Mouse (Mus musculus): ENCODE data around the gene Cx3cr1. TPM values are rescaled to one million over a fixed set of nuclear protein-coding genes. Genes with fewer than 3 reads are reported as not detected.
A peak's percentile ranks its signal among the peaks of the same experiment; 100 is the strongest.

Gene Cx3cr1
- polyA plus RNA-seq, 1 experiment from 2014 or later = 7.0 TPM

- no peak; the same call in 1 of the 2 replicates for ATAC-seq (replicated peaks; ENCODE audit: low FRiP score)
Observed at GRCm38 (mm10) chr9:119970221-119970620, 99.5 kb downstream of the Cx3cr1 start.

GRCm38 (mm10) chr9:119969811-119970210 is 99.9 kb downstream of the Cx3cr1 start:
- WGBS = 76% methylated on average over 7 of the region's 7 CpGs
- Histone ChIP-seq H3K4me1 (replicated peaks; ENCODE audit: control insufficient read depth, insufficient read depth, low read length) (no peaks in the 10 kb centered on the region), H3K36me3 (ENCODE audit: control insufficient read depth, insufficient read depth, low read length) (peaks cover 7% of the 10 kb centered on the region; the same call in 1 of the 2 replicates), H3K4me3 (ENCODE audit: low read depth, low read length) (no peak overlapping the region), H3K9me3 (ENCODE audit: control insufficient read depth, low read length) (no peaks in the 10 kb centered on the region), H3K27me3 (replicated peaks; ENCODE audit: control insufficient read depth, insufficient read depth, low read length) (no peaks in the 10 kb centered on the region), H3K4me2 (no peak overlapping the region), H3K27ac (ENCODE audit: low read depth, low read length) (no peak overlapping the region), H3K9ac (ENCODE audit: low read depth, low read length) (no peak overlapping the region)
- DNase-seq (ENCODE audit: low spot score) (no peak), ATAC-seq (replicated peaks; ENCODE audit: low FRiP score) (no peak)

More at GRCm38 (mm10) chr9:119970221-119970620, 99.5 kb downstream of the Cx3cr1 start:
- no peaks in the 10 kb centered on the region for H3K27me3 ChIP-seq (replicated peaks; ENCODE audit: control insufficient read depth, insufficient read depth, low read length)
- peaks cover 7% of the 10 kb centered on the region; the same call in 1 of the 2 replicates for H3K36me3 ChIP-seq (ENCODE audit: control insufficient read depth, insufficient read depth, low read length)
- no peak for DNase-seq (ENCODE audit: low spot score)
- no peak overlapping the region for H3K4me2 ChIP-seq
- H3K9me3 ChIP-seq (ENCODE audit: control insufficient read depth, low read length) = no peaks in the 10 kb centered on the region
- no peaks in the 10 kb centered on the region for H3K4me1 ChIP-seq (replicated peaks; ENCODE audit: control insufficient read depth, insufficient read depth, low read length)
- WGBS = 46% methylated on average over 6 of the region's 6 CpGs
- H3K9ac ChIP-seq (ENCODE audit: low read depth, low read length) = no peak overlapping the region
- no peak overlapping the region for H3K27ac ChIP-seq (ENCODE audit: low read depth, low read length)
- no peak overlapping the region for H3K4me3 ChIP-seq (ENCODE audit: low read depth, low read length)

GRCm38 (mm10) chr9:119966221-119966910 is 103.3 kb downstream of the Cx3cr1 start:
- ATAC-seq (replicated peaks; ENCODE audit: low FRiP score) = no peak
- no peak for DNase-seq (ENCODE audit: low spot score)
- WGBS = 83% methylated on average over 26 of the region's 26 CpGs
- no peaks in the 10 kb centered on the region for H3K36me3 ChIP-seq (ENCODE audit: control insufficient read depth, insufficient read depth, low read length)
- peaks cover 14% of the 10 kb centered on the region for H3K4me1 ChIP-seq (replicated peaks; ENCODE audit: control insufficient read depth, insufficient read depth, low read length)
- no peaks in the 10 kb centered on the region for H3K9me3 ChIP-seq (ENCODE audit: control insufficient read depth, low read length)
- H3K9ac ChIP-seq (ENCODE audit: low read depth, low read length) = no peak overlapping the region
- no peak overlapping the region for H3K4me2 ChIP-seq
- no peaks in the 10 kb centered on the region for H3K27me3 ChIP-seq (replicated peaks; ENCODE audit: control insufficient read depth, insufficient read depth, low read length)
- no peak overlapping the region for H3K4me3 ChIP-seq (ENCODE audit: low read depth, low read length)
- H3K27ac ChIP-seq (ENCODE audit: low read depth, low read length) = no peak overlapping the region

GRCm38 (mm10) chr9:119965186-119965585 is 104.5 kb downstream of the Cx3cr1 start:
- H3K27me3 ChIP-seq (replicated peaks; ENCODE audit: control insufficient read depth, insufficient read depth, low read length) = no peaks in the 10 kb centered on the region
- H3K36me3 ChIP-seq (ENCODE audit: control insufficient read depth, insufficient read depth, low read length) = no peaks in the 10 kb centered on the region
- DNase-seq (ENCODE audit: low spot score) (no peak), ATAC-seq (replicated peaks; ENCODE audit: low FRiP score) (no peak)
- no peaks in the 10 kb centered on the region for H3K9me3 ChIP-seq (ENCODE audit: control insufficient read depth, low read length)
- WGBS = 76% methylated on average over 3 of the region's 3 CpGs
- no peak overlapping the region for H3K4me3 ChIP-seq (ENCODE audit: low read depth, low read length)
- H3K27ac ChIP-seq (ENCODE audit: low read depth, low read length) = no peak overlapping the region
- no peak overlapping the region for H3K9ac ChIP-seq (ENCODE audit: low read depth, low read length)
- no peak overlapping the region for H3K4me2 ChIP-seq
- peaks cover 14% of the 10 kb centered on the region for H3K4me1 ChIP-seq (replicated peaks; ENCODE audit: control insufficient read depth, insufficient read depth, low read length)

GRCm38 (mm10) chr9:119964206-119964605 is 105.5 kb downstream of the Cx3cr1 start:
- peaks cover 14% of the 10 kb centered on the region for H3K4me1 ChIP-seq (replicated peaks; ENCODE audit: control insufficient read depth, insufficient read depth, low read length)
- ATAC-seq (replicated peaks; ENCODE audit: low FRiP score) (peak; percentile 47; the same call in 1 of the 2 replicates), DNase-seq (ENCODE audit: low spot score) (no peak)
- H3K9ac ChIP-seq (ENCODE audit: low read depth, low read length) = no peak overlapping the region
- no peaks in the 10 kb centered on the region for H3K36me3 ChIP-seq (ENCODE audit: control insufficient read depth, insufficient read depth, low read length)
- no peak overlapping the region for H3K4me3 ChIP-seq (ENCODE audit: low read depth, low read length)
- H3K4me2 ChIP-seq = no peak overlapping the region
- 61% methylated on average over 3 of the region's 3 CpGs for WGBS
- H3K27ac ChIP-seq (ENCODE audit: low read depth, low read length) = no peak overlapping the region; the same call in 1 of the 2 replicates
- H3K9me3 ChIP-seq (ENCODE audit: control insufficient read depth, low read length) = no peaks in the 10 kb centered on the region
- no peaks in the 10 kb centered on the region for H3K27me3 ChIP-seq (replicated peaks; ENCODE audit: control insufficient read depth, insufficient read depth, low read length)

- peaks cover 14% of the 10 kb centered on the region for H3K4me1 ChIP-seq (replicated peaks; ENCODE audit: control insufficient read depth, insufficient read depth, low read length)
- WGBS = 12% methylated on average over 21 of the region's 21 CpGs
- H3K4me2 ChIP-seq = peak overlapping the region; percentile 56
- peak overlapping the region; percentile 5; the same call in 1 of the 2 replicates for H3K4me3 ChIP-seq (ENCODE audit: low read depth, low read length)
- no peak overlapping the region for H3K27ac ChIP-seq (ENCODE audit: low read depth, low read length)
- H3K36me3 ChIP-seq (ENCODE audit: control insufficient read depth, insufficient read depth, low read length) = no peaks in the 10 kb centered on the region
- H3K9ac ChIP-seq (ENCODE audit: low read depth, low read length) = peak overlapping the region; percentile 9; the same call in 1 of the 2 replicates
- H3K9me3 ChIP-seq (ENCODE audit: control insufficient read depth, low read length) = no peaks in the 10 kb centered on the region
- no peaks in the 10 kb centered on the region for H3K27me3 ChIP-seq (replicated peaks; ENCODE audit: control insufficient read depth, insufficient read depth, low read length)
- peak; percentile 76 for DNase-seq (ENCODE audit: low spot score)
- ATAC-seq (replicated peaks; ENCODE audit: low FRiP score) = peak; percentile 75
Observed at GRCm38 (mm10) chr9:119962987-119963667, 106.6 kb downstream of the Cx3cr1 start.

GRCm38 (mm10) chr9:119962216-119962615 is 107.5 kb downstream of the Cx3cr1 start:
- Histone ChIP-seq H3K36me3 (ENCODE audit: control insufficient read depth, insufficient read depth, low read length) (no peaks in the 10 kb centered on the region), H3K4me1 (replicated peaks; ENCODE audit: control insufficient read depth, insufficient read depth, low read length) (peaks cover 14% of the 10 kb centered on the region), H3K4me3 (ENCODE audit: low read depth, low read length) (no peak overlapping the region), H3K4me2 (no peak overlapping the region; the same call in 1 of the 2 replicates), H3K27me3 (replicated peaks; ENCODE audit: control insufficient read depth, insufficient read depth, low read length) (no peaks in the 10 kb centered on the region), H3K9ac (ENCODE audit: low read depth, low read length) (no peak overlapping the region), H3K27ac (ENCODE audit: low read depth, low read length) (no peak overlapping the region), H3K9me3 (ENCODE audit: control insufficient read depth, low read length) (no peaks in the 10 kb centered on the region)
- 62% methylated on average over 4 of the region's 4 CpGs for WGBS
- DNase-seq (ENCODE audit: low spot score) = no peak
- ATAC-seq (replicated peaks; ENCODE audit: low FRiP score) = no peak

- Histone ChIP-seq H3K27me3 (replicated peaks; ENCODE audit: control insufficient read depth, insufficient read depth, low read length) (no peaks in the 10 kb centered on the region), H3K4me1 (replicated peaks; ENCODE audit: control insufficient read depth, insufficient read depth, low read length) (peaks cover 11% of the 10 kb centered on the region), H3K9me3 (ENCODE audit: control insufficient read depth, low read length) (no peaks in the 10 kb centered on the region), H3K4me2 (no peak overlapping the region), H3K9ac (ENCODE audit: low read depth, low read length) (no peak overlapping the region), H3K27ac (ENCODE audit: low read depth, low read length) (no peak overlapping the region), H3K4me3 (ENCODE audit: low read depth, low read length) (no peak overlapping the region), H3K36me3 (ENCODE audit: control insufficient read depth, insufficient read depth, low read length) (no peaks in the 10 kb centered on the region)
- no peak for ATAC-seq (replicated peaks; ENCODE audit: low FRiP score)
- 79% methylated on average over 9 of the region's 9 CpGs for WGBS
- no peak for DNase-seq (ENCODE audit: low spot score)
Observed at GRCm38 (mm10) chr9:119958835-119959234, 110.8 kb downstream of the Cx3cr1 start.
